Mouse (Mus musculus) forebrain, postnatal 0 days (tissue): ENCODE results near the gene Gm49387. TPM values are rescaled to one million over a fixed set of nuclear protein-coding genes. Genes with fewer than 3 reads are reported as not detected.

Experiments used
- ATAC-seq: fragments of 200-750 bp; cut with Nextera tagmentation; 2 replicates; pipeline ENCODE4 v1.8.0; 2017; ENCODE audit warnings: mild to moderate bottlenecking, moderate library complexity
- DNase-seq: peaks from one replicate; pipeline ENCODE4 v3.0.0-alpha.2; 2015
- H3K27ac ChIP-seq: fragments of 300-500 bp; sonication (generic); 2 replicates; pipeline ENCODE4 v1.5.1; 2014; ENCODE audit warnings: low read depth, mild to moderate bottlenecking, antibody characterized with exemption, low read length, moderate library complexity, mixed read lengths
- H3K27me3 ChIP-seq: fragments of 300-500 bp; sonication (generic); 2 replicates; pipeline ENCODE4 v1.6.1; 2014; ENCODE audit warnings: mild to moderate bottlenecking, low read length, mixed read lengths; ENCODE audit not compliant: insufficient read depth
- H3K36me3 ChIP-seq: fragments of 300-500 bp; sonication (generic); 2 replicates; pipeline ENCODE4 v1.6.1; 2014; ENCODE audit warnings: mild to moderate bottlenecking, moderate library complexity; ENCODE audit not compliant: insufficient read depth
- H3K4me1 ChIP-seq: fragments of 300-500 bp; sonication (generic); 2 replicates; pipeline ENCODE4 v1.6.1; 2014; ENCODE audit warnings: antibody characterized with exemption; ENCODE audit not compliant: insufficient read depth
- H3K4me2 ChIP-seq: fragments of 300-500 bp; sonication (generic); 2 replicates; pipeline ENCODE4 v1.6.1; 2014; ENCODE audit warnings: low read depth, mild to moderate bottlenecking, moderate library complexity
- H3K4me3 ChIP-seq: fragments of 300-500 bp; sonication (generic); 2 replicates; pipeline ENCODE4 v1.5.1; 2014; ENCODE audit warnings: low read depth, low read length, mixed read lengths
- H3K9ac ChIP-seq: fragments of 300-500 bp; sonication (generic); 2 replicates; pipeline ENCODE4 v1.6.1; 2014; ENCODE audit warnings: mild to moderate bottlenecking
- H3K9me3 ChIP-seq: fragments of 300-500 bp; sonication (generic); 2 replicates; pipeline ENCODE4 v1.6.1; 2016; ENCODE audit warnings: low read length
- CTCF ChIP-seq: sonication (generic); IDR thresholded peaks from 2 replicates; pipeline ENCODE4 v1.5.1; 2016; ENCODE audit warnings: antibody characterized with exemption, control low read depth, low read depth
- WGBS: fragments of 180-500 bp; shearing (Covaris S2); extraction: QIAGEN DNeasy Blood & Tissue Kit; methylation state at CpG from one replicate; pipeline ENCODE4 v1.1.7; 2014; 5-methylcytosine and 5-hydroxymethylcytosine counted together
- polyA plus RNA-seq: library from polyadenylated mRNA; unstranded; fragments of >200 nt; fragmentation: Nextera tagmentation; extraction: Ambion mirVana; gene quantifications from 2 replicates; pipeline ENCODE4 v1.2.1, GENCODE M21; 2015
- total RNA-seq: library from RNA; depleted of rRNA; stranded (reverse); fragments of >200 nt; gene quantifications from 2 replicates; pipeline ENCODE4 v1.2.3, GENCODE M21; 2014

The Gm49387 gene
- total and polyA plus RNA-seq, 2 experiments from 2014 or later = 1.6 TPM; not detected in 1

DNA sequence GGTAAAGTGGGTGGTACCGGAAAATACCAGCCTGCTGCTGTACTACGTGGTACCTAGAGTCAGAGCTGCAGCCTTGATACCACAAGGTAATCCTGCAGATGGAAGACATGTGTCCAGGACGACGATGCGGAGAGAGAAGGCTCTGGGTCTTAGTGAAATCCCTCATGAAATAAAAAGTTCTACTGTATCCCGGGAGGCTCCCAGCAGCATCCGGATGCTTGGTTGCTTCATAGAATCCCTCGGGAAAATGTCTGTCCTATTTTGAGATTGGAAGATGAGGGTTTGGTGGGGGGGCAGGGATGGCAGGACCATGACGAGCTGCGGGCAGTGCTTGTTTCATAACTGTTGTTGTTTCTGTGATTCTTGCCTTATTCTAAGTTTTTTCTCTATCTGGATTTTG, 7.3 kb upstream of the Gm49387 start:
- no peaks in the 10 kb centered on the region for H3K36me3 ChIP-seq
- H3K9ac ChIP-seq = no peak overlapping the region
- no peak overlapping the region for H3K27ac ChIP-seq
- 93% methylated on average over 10 of the region's 10 CpGs for WGBS
- no peak for DNase-seq
- no peak for ATAC-seq
- no peak overlapping the region for H3K4me3 ChIP-seq
- no peak for TF ChIP-seq CTCF
- no peak overlapping the region for H3K4me2 ChIP-seq
- H3K9me3 ChIP-seq = no peaks in the 10 kb centered on the region
- no peaks in the 10 kb centered on the region for H3K4me1 ChIP-seq
- no peaks in the 10 kb centered on the region for H3K27me3 ChIP-seq

- no peaks in the 10 kb centered on the region for H3K36me3 ChIP-seq
- WGBS = 86% methylated on average over 7 of the region's 7 CpGs
- H3K4me1 ChIP-seq = no peaks in the 10 kb centered on the region
- H3K9me3 ChIP-seq = no peaks in the 10 kb centered on the region
- no peak overlapping the region for H3K27ac ChIP-seq
- H3K4me2 ChIP-seq = no peak overlapping the region
- no peak for DNase-seq
- no peak overlapping the region for H3K9ac ChIP-seq
- H3K4me3 ChIP-seq = no peak overlapping the region
- no peak for ATAC-seq
- TF ChIP-seq CTCF = no peak
- no peaks in the 10 kb centered on the region for H3K27me3 ChIP-seq
Measured at GRCm38 (mm10) chr14:31645920-31646319, 5.2 kb upstream of the Gm49387 start.

DNA sequence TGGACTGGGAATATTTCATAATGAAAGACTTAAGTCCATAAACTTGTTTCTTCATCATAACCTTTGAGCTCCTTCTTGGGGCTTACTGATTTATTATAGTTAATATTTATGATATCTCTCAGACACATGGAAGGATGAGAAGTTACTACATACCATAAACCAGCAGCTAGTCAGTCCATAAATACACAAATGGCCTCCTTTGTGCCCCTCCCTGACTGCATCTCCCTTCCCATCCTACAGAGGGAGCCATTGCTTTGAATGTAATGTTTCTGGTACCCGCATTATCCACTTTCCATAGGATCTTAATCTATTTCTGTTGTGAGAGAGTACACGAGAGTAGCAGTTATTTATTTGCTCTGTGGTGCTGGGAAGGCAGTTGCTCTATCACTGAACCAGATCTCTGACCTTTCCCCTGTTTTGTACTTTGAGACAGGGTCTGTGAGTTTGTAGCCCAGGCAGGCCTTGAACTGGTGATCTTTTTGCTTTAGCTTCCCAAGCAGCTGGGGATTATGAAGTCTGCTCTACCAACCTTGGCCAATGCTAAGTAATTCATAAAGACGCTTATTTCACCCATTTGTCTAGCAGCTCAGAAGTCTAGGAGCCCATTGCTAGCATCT, 4.4 kb upstream of the Gm49387 start:
- Histone ChIP-seq H3K4me3 (no peak overlapping the region), H3K9me3 (no peaks in the 10 kb centered on the region), H3K27me3 (no peaks in the 10 kb centered on the region), H3K4me2 (no peak overlapping the region), H3K9ac (no peak overlapping the region), H3K36me3 (no peaks in the 10 kb centered on the region), H3K4me1 (no peaks in the 10 kb centered on the region), H3K27ac (no peak overlapping the region)
- TF ChIP-seq CTCF = peak; percentile 41
- 61% methylated on average over 3 of the region's 3 CpGs for WGBS
- ATAC-seq (no peak), DNase-seq (no peak)

GRCm38 (mm10) chr14:31644183-31644830, 3.6 kb upstream of the Gm49387 start:
- H3K27me3 ChIP-seq = no peaks in the 10 kb centered on the region
- no peaks in the 10 kb centered on the region for H3K9me3 ChIP-seq
- DNase-seq (no peak), ATAC-seq (no peak)
- no peak overlapping the region for H3K9ac ChIP-seq
- no peaks in the 10 kb centered on the region for H3K36me3 ChIP-seq
- 92% methylated on average over 5 of the region's 5 CpGs for WGBS
- no peak overlapping the region for H3K4me3 ChIP-seq
- TF ChIP-seq CTCF = no peak
- no peak overlapping the region for H3K4me2 ChIP-seq
- H3K27ac ChIP-seq = no peak overlapping the region
- no peaks in the 10 kb centered on the region for H3K4me1 ChIP-seq

- Histone ChIP-seq H3K4me2 (peak overlapping the region; percentile 85), H3K27me3 (no peaks in the 10 kb centered on the region), H3K4me1 (no peaks in the 10 kb centered on the region), H3K9ac (peak overlapping the region; percentile 66), H3K36me3 (no peaks in the 10 kb centered on the region), H3K27ac (no peak overlapping the region; the same call in 1 of the 2 replicates), H3K4me3 (peak overlapping the region; percentile 70), H3K9me3 (no peaks in the 10 kb centered on the region)
- TF ChIP-seq CTCF = no peak
- DNase-seq = no peak
- no peak for ATAC-seq
- WGBS = 69% methylated on average over 9 of the region's 9 CpGs
Measured at GRCm38 (mm10) chr14:31641506-31642155, 953 bp upstream of the Gm49387 start.

DNA sequence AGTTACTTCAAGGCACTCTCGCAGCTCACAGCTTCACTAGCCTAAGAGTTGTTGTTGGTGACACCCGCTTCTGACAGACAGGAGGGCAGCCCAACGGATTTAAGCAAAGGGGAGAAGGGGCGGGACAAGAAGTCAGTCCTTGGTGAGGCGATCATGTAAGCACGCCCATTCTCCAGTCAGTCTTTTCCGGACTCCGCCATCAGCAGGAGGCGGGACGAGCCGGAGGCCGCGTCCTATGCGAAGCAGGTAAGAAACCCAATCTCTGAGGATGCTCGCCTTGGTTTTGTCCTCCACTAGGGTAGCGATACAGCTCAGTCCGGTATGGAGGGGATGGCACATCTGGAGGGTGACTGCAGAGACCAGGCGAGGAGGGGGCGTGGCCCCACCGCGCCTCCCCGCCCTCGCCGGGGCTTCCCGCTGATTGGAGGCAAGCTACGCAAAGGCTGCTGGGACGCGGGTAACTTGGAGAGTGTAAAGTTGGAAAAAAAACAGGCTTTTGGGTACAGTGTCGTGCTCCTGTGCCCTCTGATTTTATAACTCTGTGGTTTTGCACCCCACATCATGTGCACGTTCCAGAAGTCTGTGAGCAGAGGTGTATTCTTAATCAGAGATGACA, 320 bp upstream of the Gm49387 start, which contains the start of the genes Btd and Hacl1:
Gene Btd, plus strand, starts transcription at position 139 of the 616 bp plus-strand sequence.
Gene Hacl1, minus strand, starts transcription at position 397 of the 616 bp plus-strand sequence.
- ATAC-seq (peak; percentile 99), DNase-seq (peak; percentile 93)
- no peaks in the 10 kb centered on the region for H3K36me3 ChIP-seq
- H3K4me1 ChIP-seq = no peaks in the 10 kb centered on the region
- H3K9me3 ChIP-seq = no peaks in the 10 kb centered on the region
- H3K4me2 ChIP-seq = peak within 1 kb of the TSS; percentile 85
- H3K9ac ChIP-seq = peak within 1 kb of the TSS; percentile 66
- WGBS = under 1% methylated on average over 30 of the region's 30 CpGs
- TF ChIP-seq CTCF = peak; percentile 21
- peak within 1 kb of the TSS; percentile 78 for H3K27ac ChIP-seq
- H3K27me3 ChIP-seq = no peaks in the 10 kb centered on the region
- peak within 1 kb of the TSS; percentile 70 for H3K4me3 ChIP-seq
